Mouse (Mus musculus) liver, adult 2 months (tissue): ENCODE data around the gene Lrrc41.

Source experiments
- CTCF ChIP-seq: fragments of 200-500 bp; IDR thresholded peaks from 2 replicates; pipeline ENCODE4 v1.5.1; 2011; ENCODE audit warnings: low read depth, low read length, control low read depth
- POLR2A ChIP-seq: fragments of 200-500 bp; IDR thresholded peaks from 2 replicates; pipeline ENCODE4 v1.6.1; 2011; ENCODE audit warnings: low read length, control low read depth; ENCODE audit not compliant: insufficient read depth; ENCODE audit errors: extremely low read depth

GRCm38 (mm10) chr4:116143891-116144717 lies 69.0 kb downstream of the Lrrc41 start:
- TF ChIP-seq POLR2A (no peak), CTCF (no peak)
